Mouse (Mus musculus): ENCODE data around the gene Fbxw7.
"Not testable (repeated sequence)": the region's sequence is repeated elsewhere in the genome, so short reads cannot be mapped to it uniquely, and the experiment has no call there.

Gene Fbxw7

DNA sequence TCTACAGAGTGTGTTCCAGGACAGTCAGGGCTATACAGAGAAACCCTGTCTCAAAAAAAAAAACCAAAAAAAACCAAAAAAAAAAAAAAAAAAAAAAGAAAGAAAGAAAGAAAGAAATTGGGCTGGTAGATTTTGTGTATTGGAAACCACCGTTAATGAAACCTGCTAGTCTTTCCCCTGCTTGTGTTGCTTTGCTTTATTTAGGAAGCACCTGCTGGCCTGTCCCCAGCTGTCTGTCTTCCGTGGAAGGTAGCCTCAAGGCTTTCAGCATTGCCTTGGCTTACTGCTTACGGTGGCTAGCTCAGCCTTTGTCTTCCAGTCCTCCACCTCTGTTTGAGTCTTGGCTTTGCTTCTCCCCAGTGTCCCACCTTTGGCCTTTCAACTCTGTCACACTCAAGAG, 11.9 kb downstream of the Fbxw7 start:
- DNase-seq (ENCODE audit: low spot score in 2 of 2) = no peak

DNA sequence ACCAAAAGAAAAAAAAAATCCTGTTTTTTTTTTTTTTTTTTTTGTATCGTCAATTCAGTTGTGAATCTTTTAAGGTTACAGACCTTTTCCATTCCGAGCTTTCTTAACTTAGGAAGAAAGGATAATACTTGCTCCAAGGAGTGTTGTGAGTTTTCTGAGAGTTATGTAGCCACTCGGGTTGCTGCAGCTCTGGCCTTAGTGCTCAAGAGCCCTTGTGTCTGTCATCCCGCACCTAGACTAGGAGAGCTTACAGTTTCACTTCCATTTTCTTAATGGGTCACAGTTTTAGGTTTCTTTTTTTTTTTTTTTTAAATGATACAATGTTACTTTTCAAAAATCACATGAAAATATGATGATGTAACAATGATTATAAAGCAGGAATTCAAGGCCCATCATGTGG, 12.5 kb downstream of the Fbxw7 start:
- DNase-seq (ENCODE audit: low spot score in 2 of 2) = no peak

DNA sequence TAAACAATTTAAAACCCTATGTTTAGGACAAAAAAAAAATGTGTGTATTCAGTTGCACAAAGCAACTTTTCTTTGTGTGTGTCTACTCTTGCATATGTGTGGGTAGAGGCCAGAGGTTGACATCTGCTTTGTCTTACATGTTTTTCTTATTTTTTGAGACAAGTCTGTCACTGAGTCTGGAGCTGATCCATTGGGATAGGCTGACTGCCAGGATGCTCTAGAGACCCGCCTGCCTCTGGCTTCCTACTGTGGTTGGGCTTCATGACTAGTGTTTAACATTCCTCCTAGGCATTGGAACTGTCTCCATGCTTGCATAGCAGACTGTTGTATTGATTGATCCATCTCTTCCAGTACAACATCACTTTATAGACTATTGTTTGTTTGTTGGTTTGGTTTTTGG, 14.3 kb downstream of the Fbxw7 start:
- no peak for DNase-seq (ENCODE audit: low spot score in 2 of 2)

DNA sequence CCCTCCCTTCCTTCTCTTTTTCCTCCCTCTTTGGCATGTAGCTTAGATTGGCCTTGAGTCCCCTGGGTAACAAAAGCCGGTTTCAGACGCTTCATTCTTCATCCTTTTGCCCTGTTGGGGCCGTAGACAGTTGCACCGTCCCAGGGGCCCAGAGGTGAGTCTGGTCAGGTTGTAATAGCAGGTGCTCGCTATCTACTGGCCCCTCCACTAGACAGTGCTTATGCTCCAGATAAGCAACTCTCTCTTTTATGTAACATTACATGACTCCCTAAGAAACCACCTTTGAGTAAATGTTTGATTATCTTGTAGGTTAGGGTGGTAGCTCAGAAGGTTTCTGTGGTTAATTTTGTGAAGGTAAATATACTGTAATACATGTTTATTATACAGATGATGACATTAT, 21.0 kb downstream of the Fbxw7 start:
- DNase-seq (ENCODE audit: low spot score in 2 of 2) = no peak

DNA sequence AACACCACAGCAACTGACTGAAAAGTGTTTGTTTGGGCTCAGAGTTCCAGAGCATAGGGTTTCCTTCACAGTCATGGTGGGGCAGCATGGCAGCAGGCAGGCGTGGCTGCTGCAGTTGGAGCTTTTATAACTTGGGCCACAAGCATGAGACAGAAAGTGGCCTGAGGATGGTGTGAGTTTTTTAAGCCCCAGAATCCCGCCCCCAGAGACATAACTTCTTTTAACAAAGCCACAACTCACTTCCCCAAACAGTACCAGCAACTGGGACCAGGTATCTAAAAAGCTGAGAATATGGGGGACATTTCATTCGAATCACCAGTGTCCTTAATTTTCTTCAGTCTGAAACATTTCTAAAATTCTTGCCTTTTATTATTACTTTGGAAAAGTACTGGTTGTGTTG, 22.9 kb downstream of the Fbxw7 start:
- no peak for DNase-seq (ENCODE audit: low spot score in 2 of 2)

DNA sequence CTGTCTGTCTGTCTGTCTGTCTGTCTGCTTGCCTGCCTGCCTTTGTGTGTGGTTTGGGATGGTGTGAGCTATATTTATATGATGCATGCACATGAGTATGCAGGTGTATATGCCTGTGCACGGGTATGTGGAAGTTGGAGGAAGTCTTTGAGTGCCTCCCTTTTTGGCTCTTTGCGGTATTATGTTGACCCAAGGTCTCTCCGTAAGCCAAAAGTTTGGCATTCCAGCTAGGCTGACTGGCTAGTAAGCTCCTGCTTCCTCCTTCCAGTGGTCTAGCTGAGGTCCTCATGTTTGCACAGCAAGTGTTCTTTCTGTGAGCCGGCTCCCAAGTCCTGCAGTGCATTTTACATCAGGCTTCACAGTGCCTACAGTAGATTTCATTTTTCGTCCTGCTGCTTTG, 24.4 kb downstream of the Fbxw7 start:
- no peak for DNase-seq (ENCODE audit: low spot score in 2 of 2)

DNA sequence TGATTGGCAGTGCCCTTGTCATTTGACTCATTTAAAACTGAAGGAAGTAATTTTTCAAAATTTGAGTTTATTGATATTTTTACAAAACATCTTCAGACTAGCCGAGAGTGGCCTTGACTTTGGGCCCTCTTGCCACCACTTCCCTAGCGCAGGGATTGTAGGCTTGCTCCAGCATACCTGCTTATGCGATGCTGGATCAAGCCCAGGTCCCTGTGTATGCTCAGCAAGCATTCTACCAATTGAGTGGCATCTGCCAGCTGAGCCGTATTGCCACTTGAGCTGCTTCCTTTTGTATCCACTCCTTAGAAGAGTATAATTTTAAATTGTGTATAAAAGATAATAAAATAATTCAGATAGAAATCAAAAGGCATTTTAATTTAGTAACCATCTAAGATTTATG, 26.2 kb downstream of the Fbxw7 start:
- DNase-seq (ENCODE audit: low spot score in 2 of 2) = no peak

DNA sequence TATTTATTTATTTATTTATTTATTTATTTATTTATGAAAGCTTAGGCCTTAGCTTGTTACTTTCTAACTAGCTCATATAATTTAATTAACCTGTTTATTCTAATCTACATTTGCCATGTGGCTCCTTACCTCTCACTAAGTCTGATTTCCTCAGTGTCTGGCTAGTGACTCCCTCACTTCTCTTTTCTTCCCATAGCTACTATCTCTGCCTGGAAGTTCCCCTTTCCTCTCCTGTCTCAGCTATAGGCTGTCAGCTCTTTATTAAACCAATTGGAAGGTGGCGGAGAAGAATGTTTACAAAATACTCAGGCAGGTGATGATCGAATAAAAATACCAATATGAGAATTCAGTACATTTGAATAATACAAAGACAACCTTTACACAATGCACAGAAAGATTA, 27.7 kb downstream of the Fbxw7 start:
- DNase-seq (ENCODE audit: low spot score in 2 of 2) = no peak

DNA sequence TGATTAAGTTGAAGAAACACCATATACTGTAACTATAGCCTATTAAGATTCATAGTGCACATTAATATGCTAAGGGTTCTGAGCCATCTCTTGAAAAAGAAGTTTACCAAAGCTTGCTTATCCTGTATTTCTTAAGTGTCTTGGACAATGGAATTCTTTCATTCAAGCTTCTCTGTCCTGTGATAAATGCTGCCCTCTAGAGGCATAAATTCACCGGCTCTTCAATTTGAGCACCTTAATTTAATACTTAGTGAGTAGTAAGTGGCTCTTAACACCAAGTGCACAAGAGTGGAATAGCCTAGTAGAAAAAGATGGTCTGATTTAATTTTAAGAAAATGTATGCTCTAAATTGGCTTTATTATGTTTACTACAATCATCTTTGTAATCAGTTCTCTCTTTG, 28.5 kb downstream of the Fbxw7 start:
- DNase-seq (ENCODE audit: low spot score in 2 of 2) = peak; percentile 13 to 80

DNA sequence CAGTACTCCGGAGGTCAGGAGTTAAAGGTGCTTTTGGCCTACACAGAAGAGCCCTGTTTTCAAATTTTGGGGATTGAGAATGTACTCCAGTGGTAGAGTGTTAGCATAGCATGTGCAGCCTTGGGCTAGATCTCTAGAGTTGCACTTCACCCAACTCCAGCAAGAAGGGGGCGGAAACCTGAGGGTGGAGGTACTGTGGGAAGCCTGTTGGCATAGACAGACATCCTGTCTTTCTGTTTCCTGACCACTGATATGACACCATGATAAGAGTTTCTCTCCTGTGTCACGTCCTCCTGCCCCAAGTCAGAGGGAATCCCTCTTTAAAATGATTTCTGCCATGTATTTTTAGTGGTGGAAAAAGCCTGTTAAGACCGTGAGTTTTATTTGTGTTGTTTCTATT, 33.7 kb downstream of the Fbxw7 start:
- no peak for DNase-seq (ENCODE audit: low spot score in 2 of 2)

DNA sequence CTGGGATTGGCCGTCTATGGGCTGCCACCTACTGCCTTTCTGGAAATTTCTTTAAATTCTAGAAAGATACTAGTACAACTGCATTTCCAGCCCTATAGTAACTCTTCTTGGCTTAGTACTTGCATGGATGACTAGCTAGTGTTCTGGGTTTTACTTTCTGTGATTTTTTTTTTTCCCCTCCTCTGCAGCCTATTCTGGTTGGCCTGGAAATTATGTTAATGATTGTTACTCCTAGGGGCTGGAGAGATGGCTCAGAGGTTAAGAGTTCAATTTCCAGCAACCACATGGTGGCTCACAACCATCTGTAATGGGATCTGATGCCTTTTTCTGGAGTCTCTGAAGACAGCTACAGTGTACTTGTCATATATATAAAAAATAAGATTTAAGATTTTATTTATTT, 35.4 kb downstream of the Fbxw7 start:
- no peak for DNase-seq (ENCODE audit: low spot score in 2 of 2)

DNA sequence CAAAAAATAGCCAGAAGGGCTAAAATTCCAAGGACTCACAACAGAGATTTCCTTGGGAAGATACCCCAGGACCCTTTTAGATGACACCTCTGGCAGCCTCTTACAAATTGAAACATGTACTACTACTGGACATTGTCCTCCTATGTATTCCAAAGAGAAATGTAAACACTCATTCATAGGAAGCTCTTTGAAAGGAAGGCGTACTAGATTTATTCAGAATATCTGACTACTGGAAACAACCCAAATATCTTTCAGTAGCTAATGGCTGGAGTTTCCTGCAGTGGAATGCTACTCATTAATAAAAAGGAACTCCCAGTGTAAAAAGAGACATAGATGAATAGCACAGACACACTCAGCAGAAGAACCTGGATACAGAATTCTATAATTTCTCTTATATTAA, 36.7 kb downstream of the Fbxw7 start:
- no peak for DNase-seq (ENCODE audit: low spot score in 2 of 2)

DNA sequence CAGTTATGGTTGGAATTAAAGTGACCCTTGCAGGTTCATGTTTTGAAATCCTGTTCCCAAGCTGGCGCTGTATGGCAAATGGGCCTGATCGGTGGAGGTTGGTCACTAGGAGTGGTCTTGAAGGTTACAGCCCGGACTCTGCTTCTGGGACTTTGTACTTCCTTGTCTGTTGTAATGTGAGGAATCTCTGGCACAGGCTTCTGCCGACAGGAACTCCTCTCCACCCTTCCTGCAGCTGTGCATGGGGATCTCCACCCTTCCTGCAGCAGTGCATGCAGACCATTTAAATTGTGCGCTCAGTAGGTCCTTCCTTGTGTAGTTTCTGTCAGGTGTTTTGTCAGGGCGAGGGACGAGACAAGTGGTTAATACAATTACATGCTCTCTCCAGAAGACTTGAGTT, 37.8 kb downstream of the Fbxw7 start:
- no peak for DNase-seq (ENCODE audit: low spot score in 2 of 2)

DNA sequence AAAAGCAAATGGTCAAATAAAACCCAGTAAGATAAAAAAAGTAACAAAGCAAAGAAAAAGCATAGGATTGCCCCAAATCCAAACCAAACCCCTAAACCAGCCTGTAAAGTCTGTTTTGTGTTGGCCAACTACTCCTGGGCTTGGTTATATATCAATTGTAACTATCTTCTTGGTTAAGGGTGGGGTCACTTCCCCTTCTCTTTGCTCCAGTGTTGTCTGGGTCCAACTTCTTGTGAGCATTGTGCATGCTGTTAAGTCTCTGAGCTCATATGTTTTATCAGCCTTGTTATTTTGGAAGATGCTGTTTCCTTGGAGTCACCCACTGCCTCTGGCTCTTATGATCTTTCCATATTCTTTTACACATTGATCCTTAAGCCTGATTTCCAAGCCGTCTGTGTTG, 39.4 kb downstream of the Fbxw7 start:
- DNase-seq (ENCODE audit: low spot score in 2 of 2) = no peak

DNA sequence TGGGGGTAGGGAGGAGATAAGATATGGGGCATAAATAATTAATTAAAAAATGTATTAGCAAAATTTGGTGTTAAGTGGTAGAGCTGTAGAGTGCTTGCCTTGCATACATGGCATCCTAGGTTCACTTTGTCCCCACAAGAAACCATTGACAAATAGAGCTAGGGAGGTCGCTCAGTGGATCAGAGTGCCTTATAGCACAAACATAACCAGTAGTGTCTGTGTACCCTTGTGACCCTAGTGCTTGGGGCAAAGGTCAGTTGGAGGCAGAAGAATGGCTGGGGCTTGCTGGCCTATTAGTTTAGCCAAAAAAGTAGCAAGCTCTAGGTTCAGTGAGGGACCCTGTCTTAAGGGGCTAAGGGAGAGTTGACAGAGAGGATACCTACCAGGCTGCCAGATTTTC, 45.6 kb downstream of the Fbxw7 start:
- no peak for DNase-seq (ENCODE audit: low spot score in 2 of 2)

DNA sequence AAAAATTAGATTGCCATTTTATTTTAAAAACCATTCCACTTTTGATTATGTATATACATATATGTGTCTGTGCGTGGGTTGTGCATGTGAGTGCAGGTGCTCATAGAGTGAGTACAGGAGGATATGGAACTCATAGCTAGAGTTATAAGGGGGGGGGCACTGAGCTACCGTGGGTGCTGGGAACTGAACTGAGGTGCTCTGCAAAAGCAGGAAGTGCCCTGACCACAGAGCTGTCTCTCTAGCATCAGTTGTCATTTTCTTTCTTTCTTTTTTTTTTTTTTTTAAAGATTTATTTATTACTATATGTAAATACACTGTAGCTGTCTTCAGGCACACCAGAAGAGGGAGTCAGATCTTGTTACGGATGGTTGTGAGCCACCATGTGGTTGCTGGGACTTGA, 46.7 kb downstream of the Fbxw7 start:
- DNase-seq (ENCODE audit: low spot score in 2 of 2) = not testable (repeated sequence)

DNA sequence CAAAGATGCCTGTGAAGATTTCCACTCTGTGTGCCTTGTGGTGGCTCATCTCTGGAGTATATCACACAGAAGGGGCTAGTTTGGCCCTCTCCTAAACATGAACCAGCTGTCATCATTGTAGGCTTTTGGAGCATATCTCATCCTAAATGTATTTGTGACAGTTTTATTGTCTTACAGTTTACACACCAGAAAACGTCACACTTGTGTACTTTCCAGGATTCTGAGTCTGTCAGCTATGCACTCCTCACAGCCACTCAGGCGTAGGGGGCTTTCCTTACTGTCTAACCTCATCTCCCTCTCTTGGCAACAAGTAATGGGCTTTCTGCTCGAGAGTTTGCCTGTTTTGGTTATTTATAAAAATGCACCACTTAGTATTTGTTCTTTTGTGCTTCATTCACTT, 50.6 kb downstream of the Fbxw7 start:
- no peak for DNase-seq (ENCODE audit: low spot score in 2 of 2)

DNA sequence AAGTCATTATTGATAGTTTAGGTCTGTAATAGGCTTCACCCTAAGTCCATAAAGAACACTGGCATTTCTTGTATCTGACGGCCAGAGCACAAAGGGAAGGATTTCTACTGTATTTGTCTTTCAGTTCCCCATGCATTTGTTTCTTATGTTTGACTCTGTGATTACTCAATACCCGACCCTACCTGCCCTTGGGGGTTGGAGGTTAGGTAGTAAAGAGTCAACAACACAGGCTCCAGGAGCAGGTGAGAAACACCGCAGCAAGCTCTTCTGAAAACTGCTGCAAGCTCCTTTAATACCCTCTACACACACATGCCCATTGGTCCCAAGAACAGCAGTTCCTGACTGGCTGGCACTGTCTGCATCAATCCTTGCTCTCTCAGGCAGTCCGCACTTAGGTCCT, 51.8 kb downstream of the Fbxw7 start:
- no peak for DNase-seq (ENCODE audit: low spot score in 2 of 2)

DNA sequence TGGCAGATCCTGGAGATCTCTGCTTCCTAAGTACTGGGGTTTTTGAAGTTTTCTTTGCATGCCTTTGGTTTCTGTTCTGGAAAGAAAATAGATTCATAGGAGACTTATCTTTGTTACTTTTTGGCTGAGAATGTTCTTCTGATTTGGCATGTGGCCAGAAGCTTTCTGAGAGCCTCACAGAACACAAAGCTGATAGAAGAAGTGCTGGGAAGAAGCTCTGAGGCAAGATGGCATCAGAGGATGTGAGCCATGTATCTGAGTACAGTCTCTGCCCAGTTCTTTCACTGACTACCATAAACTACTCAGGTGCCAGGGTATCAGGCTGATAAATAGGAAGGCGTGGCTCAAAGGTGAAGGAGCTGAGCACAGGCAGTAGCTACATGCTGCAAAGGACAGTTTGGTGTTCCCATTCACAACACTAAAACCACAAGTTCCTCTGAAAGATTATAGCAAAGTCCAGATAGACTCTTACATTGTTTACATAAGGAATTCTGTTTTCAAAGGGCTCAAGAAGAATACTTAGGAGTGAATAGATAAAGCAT, 52.4 kb downstream of the Fbxw7 start:
- peak in 1 of 2 experiments; percentile 17 for DNase-seq (ENCODE audit: low spot score in 2 of 2)

DNA sequence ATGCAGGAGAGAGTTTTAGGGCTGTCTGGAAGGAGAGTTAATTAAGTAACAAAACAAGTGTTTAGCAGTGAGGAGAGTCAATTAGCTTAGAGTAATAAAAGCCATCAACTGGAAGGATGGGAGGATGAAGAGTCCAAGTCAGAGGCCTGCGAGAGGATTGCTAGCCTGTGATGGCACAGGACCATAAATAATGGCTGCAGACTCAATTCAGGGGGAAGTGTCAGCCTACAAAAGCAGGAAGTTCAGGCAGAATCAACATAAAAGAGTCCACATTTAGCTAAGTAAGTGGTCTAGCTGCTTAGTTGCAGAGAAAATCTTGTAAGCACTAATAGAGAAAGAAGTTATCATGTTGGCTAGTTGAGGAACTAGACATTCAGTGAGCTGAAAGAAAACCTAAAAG, 52.9 kb downstream of the Fbxw7 start:
- no peak for DNase-seq (ENCODE audit: low spot score in 2 of 2)

DNA sequence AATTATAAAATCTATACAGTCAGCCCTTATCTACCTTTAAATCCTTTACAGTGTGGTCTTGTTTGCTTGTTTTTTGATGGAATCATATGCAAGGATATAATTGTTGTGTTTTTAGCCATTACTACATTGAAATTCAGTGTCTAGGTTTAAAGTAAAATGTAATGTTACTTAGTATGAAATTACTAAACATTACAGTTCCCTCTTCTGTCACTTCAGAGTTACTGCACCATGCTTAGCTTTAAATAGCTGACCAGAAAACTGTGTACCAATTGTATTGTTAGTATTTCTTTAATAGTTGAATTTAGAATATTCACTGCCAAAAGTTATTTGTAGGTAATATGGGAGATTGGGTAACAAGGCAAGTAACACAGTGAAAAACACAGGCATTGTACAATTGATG, 55.1 kb downstream of the Fbxw7 start:
- DNase-seq (ENCODE audit: low spot score in 2 of 2) = no peak

DNA sequence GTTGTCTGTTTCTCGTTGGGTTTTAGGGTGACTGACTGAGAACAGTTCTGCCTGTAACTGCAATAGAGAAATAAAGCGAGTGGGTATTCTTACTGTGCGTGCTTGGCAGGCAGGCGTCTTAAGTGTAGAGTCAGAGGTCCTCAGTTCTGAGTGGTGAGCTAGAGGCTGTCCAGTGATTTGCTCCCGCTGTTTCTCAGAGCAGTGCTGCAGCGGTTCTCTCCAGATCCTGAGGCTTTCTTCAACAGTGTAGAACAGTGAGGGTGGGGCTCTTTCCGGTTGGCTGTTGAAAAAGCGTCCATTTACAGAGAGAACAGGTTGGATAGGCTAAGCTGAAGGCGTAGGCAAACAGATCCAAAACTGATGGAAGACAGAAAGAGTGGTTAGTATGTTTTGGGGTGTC, 60.2 kb downstream of the Fbxw7 start:
- DNase-seq (ENCODE audit: low spot score in 2 of 2) = no peak

DNA sequence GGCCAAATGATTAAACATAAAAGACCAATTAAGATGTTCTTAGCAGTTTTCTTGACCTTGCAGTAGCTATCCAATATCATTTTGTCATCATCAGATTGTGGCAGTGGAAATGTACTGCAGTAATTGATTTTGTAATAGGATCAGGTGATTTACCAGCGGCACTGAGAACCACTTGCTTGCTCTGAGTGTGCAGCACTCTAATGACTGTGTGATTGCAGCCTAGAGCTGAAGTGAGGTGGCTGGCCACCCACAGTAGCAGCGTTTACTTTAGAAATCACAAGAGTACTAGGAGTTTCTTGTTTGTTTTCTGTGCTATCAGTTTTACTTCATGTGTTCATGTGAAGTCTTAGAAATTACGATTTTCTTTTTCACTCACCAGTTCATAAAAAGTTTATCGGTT, 61.1 kb downstream of the Fbxw7 start:
- no peak for DNase-seq (ENCODE audit: low spot score in 2 of 2)

DNA sequence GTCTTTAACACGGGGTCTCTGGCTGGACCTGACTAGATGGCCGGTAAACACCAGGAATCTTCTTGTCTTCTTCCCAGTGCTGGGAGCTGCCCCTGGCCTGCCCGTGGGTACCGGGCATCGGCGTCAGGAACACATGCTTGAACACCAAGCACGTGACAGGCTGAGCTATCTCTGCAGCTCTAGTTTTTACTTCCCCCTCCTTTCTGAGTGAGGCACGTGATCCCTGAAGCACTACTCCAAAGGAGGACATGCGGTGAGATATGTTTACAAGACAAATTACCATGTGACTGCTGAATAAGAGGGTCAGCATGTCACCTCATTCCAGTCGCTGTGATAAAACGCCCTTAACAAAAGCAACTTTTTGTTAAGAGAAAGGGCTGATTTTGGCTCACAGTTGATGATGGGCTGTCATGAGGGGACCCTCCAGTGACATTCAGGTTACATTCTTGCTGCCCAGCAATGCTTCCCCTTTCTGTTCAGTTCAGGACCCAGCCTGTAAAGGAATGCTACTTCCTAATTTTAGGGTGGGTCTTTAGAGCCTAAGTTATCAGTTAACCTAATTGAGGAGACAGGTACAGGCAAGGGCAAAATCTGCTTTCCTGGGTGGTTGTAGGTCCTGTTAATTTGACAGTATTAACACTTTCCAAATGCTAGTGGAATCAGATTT, 68.9 kb downstream of the Fbxw7 start:
- DNase-seq (ENCODE audit: low spot score in 2 of 2) = no peak

Measured in frontal cortex, postnatal 36 days (tissue).